Mouse (Mus musculus) heart, postnatal 36 days (tissue): Measurements from ENCODE around the gene Fbxw27. TPM values are rescaled to one million over a fixed set of nuclear protein-coding genes. Genes with fewer than 3 reads are reported as not detected.
"Not testable (repeated sequence)": the region's sequence is repeated elsewhere in the genome, so short reads cannot be mapped to it uniquely, and the experiment has no call there.

ENCODE experiments used
- DNase-seq, 2 experiments: peaks; one replicate each; pipeline ENCODE4 v3.0.0; 2021 to 2022
- intact Hi-C: fragments of 180-260 bp; cut with DNase I; formaldehyde crosslinking; loops from one replicate; pipeline ENCODE4 v1.15.1; 2025
- total RNA-seq, 2 experiments: library from RNA; stranded (reverse); gene quantifications; 2 replicates each; pipeline ENCODE4 v1.2.3; 2021

Gene Fbxw27
- not detected for total RNA-seq

- intact Hi-C loops, DNase-seq: not testable (repeated sequence)
Observed at GRCm38 (mm10) chr9:109790570-109790969, at the start of gene Fbxw27. Gene Fbxw27 (minus strand): TSS chr9:109790670.

GRCm38 (mm10) chr9:109833088-109833412 is 42.6 kb upstream of the Fbxw27 start:
- intact Hi-C loops, result loop anchor here (2.0 to 10.0 kb wide), 2 partner anchors 146 to 828 kb away; no protein-coding TSS in a partner anchor
- DNase-seq, result no peak

- intact Hi-C loops, result loop anchor here (2.0 to 10.0 kb wide), 2 partner anchors 146 to 828 kb away; no protein-coding TSS in a partner anchor
- DNase-seq, result peak; percentile 89 to 92
Observed at GRCm38 (mm10) chr9:109832391-109833087, 42.1 kb upstream of the Fbxw27 start, which contains the start of gene Nme6. Gene Nme6 (plus strand): TSS chr9:109832749.

- no peak for DNase-seq
- intact Hi-C loops, result no loop called here
Observed at GRCm38 (mm10) chr9:109826181-109826580, 35.7 kb upstream of the Fbxw27 start.

- intact Hi-C loops, result no loop called here
- no peak for DNase-seq
Observed at GRCm38 (mm10) chr9:109825739-109826138, 35.3 kb upstream of the Fbxw27 start.

- intact Hi-C loops, result no loop called here
- no peak for DNase-seq
Observed at GRCm38 (mm10) chr9:109816341-109816740, 25.9 kb upstream of the Fbxw27 start.

GRCm38 (mm10) chr9:109813424-109813823 is 23.0 kb upstream of the Fbxw27 start:
- intact Hi-C loops, result no loop called here
- DNase-seq, result no peak

- no peak for DNase-seq
- intact Hi-C loops, result no loop called here
Observed at GRCm38 (mm10) chr9:109811980-109812379, 21.5 kb upstream of the Fbxw27 start, which contains the start of gene Spink8. Gene Spink8 (plus strand): TSS chr9:109812280.

- intact Hi-C loops, result no loop called here
- no peak for DNase-seq
Observed at GRCm38 (mm10) chr9:109807898-109808297, 17.4 kb upstream of the Fbxw27 start.

- DNase-seq, result no peak
Observed at GRCm38 (mm10) chr9:109806695-109807293, 16.3 kb upstream of the Fbxw27 start.

GRCm38 (mm10) chr9:109806260-109806659 is 15.8 kb upstream of the Fbxw27 start:
- intact Hi-C loops, result no loop called here
- DNase-seq, result no peak

More at GRCm38 (mm10) chr9:109806695-109807293, 16.3 kb upstream of the Fbxw27 start:
- intact Hi-C loops, result no loop called here

GRCm38 (mm10) chr9:109805596-109805995 is 15.1 kb upstream of the Fbxw27 start:
- intact Hi-C loops, DNase-seq: not testable (repeated sequence)

GRCm38 (mm10) chr9:109798051-109798450 is 7.6 kb upstream of the Fbxw27 start:
- intact Hi-C loops, result no loop called here
- DNase-seq, result no peak

GRCm38 (mm10) chr9:109795811-109796210 is 5.3 kb upstream of the Fbxw27 start:
- DNase-seq, result no peak
- intact Hi-C loops, result no loop called here

GRCm38 (mm10) chr9:109795221-109795620 is 4.8 kb upstream of the Fbxw27 start:
- no peak for DNase-seq
- intact Hi-C loops, result no loop called here

- intact Hi-C loops, result not testable (repeated sequence)
Observed at GRCm38 (mm10) chr9:109766841-109767240, 23.6 kb downstream of the Fbxw27 start.

GRCm38 (mm10) chr9:109745989-109746388 is 44.5 kb downstream of the Fbxw27 start, which contains the start of gene Fbxw26:
Gene Fbxw26 (minus strand): TSS chr9:109746089.
- intact Hi-C loops, DNase-seq: not testable (repeated sequence)

More at GRCm38 (mm10) chr9:109766841-109767240, 23.6 kb downstream of the Fbxw27 start:
- not testable (repeated sequence) for DNase-seq

Other genes with a start within 250 kb of the Fbxw27 start
- not detected for gene Fbxw15, start 222.4 kb downstream of the Fbxw27 start, total RNA-seq
- gene Fbxw24, start 164.6 kb downstream of the Fbxw27 start, total RNA-seq, result not detected
- not detected for gene Fbxw25, start 126.0 kb downstream of the Fbxw27 start, total RNA-seq
- not detected for gene Fbxw18, start 88.0 kb downstream of the Fbxw27 start, total RNA-seq
- gene Fbxw26, start 44.6 kb downstream of the Fbxw27 start, total RNA-seq, result not detected
- not detected for gene Spink8, start 21.6 kb upstream of the Fbxw27 start, total RNA-seq
- gene Nme6, start 42.1 kb upstream of the Fbxw27 start, total RNA-seq, result 10 to 100 TPM; 17.9 to 18.5 TPM
- gene Camp, start 58.9 kb upstream of the Fbxw27 start, total RNA-seq, result not detected
- 1 to 10 TPM; 4.4 to 6.3 TPM for gene Cdc25a, start 84.9 kb upstream of the Fbxw27 start, total RNA-seq
- 100 to 1,000 TPM; 316 to 318 TPM for gene Map4, start 140.8 kb upstream of the Fbxw27 start, total RNA-seq